Mouse (Mus musculus) erythroblast, embryonic 14.5 days (primary cell): ENCODE data around the gene Mllt10.

ENCODE experiments used
- GATA1 ChIP-seq: IDR thresholded peaks from 2 replicates; pipeline ENCODE4 v1.6.1; 2012; ENCODE audit warnings: low read length, inconsistent platforms, mixed read lengths
- TAL1 ChIP-seq: IDR thresholded peaks from 3 replicates; pipeline ENCODE4 v1.6.1; 2012; ENCODE audit warnings: low read length, inconsistent platforms, mixed read lengths

- no peak for TF ChIP-seq GATA1
- TF ChIP-seq TAL1, result no peak
These were observed 56.4 kb downstream of the Mllt10 start for GRCm38 (mm10) chr2:18111411-18111810.
